Mouse (Mus musculus) myocyte (in vitro differentiated cells): ENCODE data around the gene Gm11983. TPM values are rescaled to one million over a fixed set of nuclear protein-coding genes. Genes with fewer than 3 reads are reported as not detected.
"Not testable (repeated sequence)": the region's sequence is repeated elsewhere in the genome, so short reads cannot be mapped to it uniquely, and the experiment has no call there.

Experiments
- H3K27me3 ChIP-seq: one replicate; pipeline ENCODE4 v1.6.1; 2011; ENCODE audit not compliant: control insufficient read depth, insufficient read depth, insufficient read length
- H3K36me3 ChIP-seq: one replicate; pipeline ENCODE4 v1.6.1; 2011; ENCODE audit not compliant: control insufficient read depth, insufficient read depth
- H3K4me2 ChIP-seq: one replicate; pipeline ENCODE4 v1.6.1; 2011; ENCODE audit warnings: low read depth, control low read depth
- H3K4me3 ChIP-seq: one replicate; pipeline ENCODE4 v1.5.1; 2011; ENCODE audit warnings: mild to moderate bottlenecking, control low read depth, moderate library complexity
- H3K79me2 ChIP-seq: one replicate; pipeline ENCODE4 v1.6.1; 2011; ENCODE audit not compliant: control insufficient read depth, insufficient read depth
- H3ac ChIP-seq: one replicate; pipeline ENCODE4 v1.6.1; 2011; ENCODE audit not compliant: control insufficient read depth, insufficient read length
- CEBPB ChIP-seq: IDR thresholded peaks from 2 replicates; pipeline ENCODE4 v1.6.1; 2011; ENCODE audit warnings: mild to moderate bottlenecking, moderate library complexity; ENCODE audit not compliant: poor library complexity, insufficient read depth, severe bottlenecking
- E2F4 ChIP-seq: IDR thresholded peaks from one replicate; pipeline ENCODE4 v1.6.1; 2011; ENCODE audit warnings: mild to moderate bottlenecking, control low read depth, moderate library complexity; ENCODE audit not compliant: insufficient read depth
- MAX ChIP-seq: IDR thresholded peaks from one replicate; pipeline ENCODE4 v1.6.1; 2011; ENCODE audit warnings: low read depth, mild to moderate bottlenecking, control low read depth
- MYOD1 ChIP-seq, 3 experiments: IDR thresholded peaks; one replicate each; pipeline ENCODE4 v1.6.1; 2011; ENCODE audit warnings: control low read depth in 2 of 3, low read depth in 2 of 3, mild to moderate bottlenecking in 2 of 3, moderate library complexity in 1 of 3; ENCODE audit not compliant: insufficient read length in 2 of 3, control insufficient read depth in 1 of 3
- MYOG ChIP-seq, 3 experiments: IDR thresholded peaks; one replicate each; pipeline ENCODE4 v1.6.1; 2011; ENCODE audit warnings: control low read depth in 2 of 3, low read depth in 2 of 3, mild to moderate bottlenecking in 2 of 3; ENCODE audit not compliant: insufficient read length in 2 of 3, control insufficient read depth in 1 of 3, insufficient read depth in 1 of 3
- POLR2A ChIP-seq: IDR thresholded peaks from one replicate; pipeline ENCODE4 v1.6.1; 2011; ENCODE audit warnings: low read depth, mild to moderate bottlenecking, control low read depth, moderate library complexity; ENCODE audit not compliant: insufficient read length
- POLR2AphosphoS2 ChIP-seq: IDR thresholded peaks from one replicate; pipeline ENCODE4 v1.6.1; 2011; ENCODE audit warnings: low read depth, control low read depth; ENCODE audit not compliant: insufficient read length
- REST ChIP-seq: IDR thresholded peaks from one replicate; pipeline ENCODE4 v1.6.1; 2011; ENCODE audit warnings: mild to moderate bottlenecking, control low read depth, moderate library complexity; ENCODE audit not compliant: insufficient read depth, insufficient read length
- SRF ChIP-seq: IDR thresholded peaks from one replicate; pipeline ENCODE4 v1.6.1; 2011; ENCODE audit warnings: low read depth; ENCODE audit not compliant: control insufficient read depth, insufficient read length
- TCF12 ChIP-seq: IDR thresholded peaks from one replicate; pipeline ENCODE4 v1.6.1; 2011; ENCODE audit warnings: mild to moderate bottlenecking, control low read depth; ENCODE audit not compliant: poor library complexity, insufficient read depth, severe bottlenecking
- TCF3 ChIP-seq: IDR thresholded peaks from one replicate; pipeline ENCODE4 v1.6.1; 2011; ENCODE audit warnings: low read depth, control low read depth; ENCODE audit not compliant: insufficient read length
- USF1 ChIP-seq: IDR thresholded peaks from one replicate; pipeline ENCODE4 v1.6.1; 2011; ENCODE audit warnings: low read depth, mild to moderate bottlenecking, control low read depth, moderate library complexity
- polyA plus RNA-seq: library from polyadenylated mRNA; unstranded; fragments of >200 nt; fragmentation: generic; extraction: Trizol; gene quantifications from one replicate; pipeline ENCODE4 v1.2.1, GENCODE M21; 2012; ENCODE audit warnings: missing spikeins

Gene Gm11983
- polyA plus RNA-seq, 1 experiment, result not detected

DNA sequence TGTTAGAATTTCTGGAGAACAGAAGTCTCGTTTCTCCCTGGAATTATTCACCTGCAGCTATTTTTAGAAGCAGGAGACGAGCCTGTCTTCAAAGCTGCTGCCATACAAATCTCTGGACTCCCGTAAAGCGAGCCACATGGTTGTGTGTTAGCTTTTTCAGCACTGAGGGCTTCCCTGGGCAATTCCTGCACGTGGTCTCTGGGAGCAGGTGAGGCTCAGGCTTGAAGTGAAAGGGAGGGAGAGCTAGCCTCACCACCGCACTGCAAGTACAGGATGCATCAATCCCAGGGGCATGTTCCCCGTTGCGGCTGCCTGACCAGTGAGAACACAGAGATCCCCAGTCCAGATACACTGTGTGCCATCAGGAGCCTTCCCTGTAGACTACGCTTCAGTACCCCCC lies 5.5 kb downstream of the Gm11983 start:
- no peak overlapping the region for H3K4me2 ChIP-seq
- no peak for TF ChIP-seq TCF12
- TF ChIP-seq SRF, result no peak
- TF ChIP-seq USF1, result no peak
- TF ChIP-seq TCF3, result no peak
- TF ChIP-seq CEBPB, result no peak
- TF ChIP-seq POLR2A, result no peak
- TF ChIP-seq E2F4, result no peak
- no peak for TF ChIP-seq POLR2AphosphoS2
- TF ChIP-seq MYOD1 (IDR thresholded peaks at IDR 0.05; ENCODE audit: control insufficient read depth in 1 of 3, insufficient read length in 2 of 3, low read depth in 2 of 3), result no peak
- TF ChIP-seq MYOG (IDR thresholded peaks at IDR 0.05; ENCODE audit: control insufficient read depth in 1 of 3, insufficient read depth in 1 of 3, insufficient read length in 2 of 3, low read depth in 2 of 3), result no peak
- H3K27me3 ChIP-seq, result no peaks in the 10 kb centered on the region
- H3ac ChIP-seq, result no peak overlapping the region
- no peaks in the 10 kb centered on the region for H3K79me2 ChIP-seq
- H3K4me3 ChIP-seq, result no peak overlapping the region
- no peaks in the 10 kb centered on the region for H3K36me3 ChIP-seq

GRCm38 (mm10) chr11:6828196-6828595 lies 9.3 kb downstream of the Gm11983 start:
- H3K4me3 ChIP-seq, result no peak overlapping the region
- no peak overlapping the region for H3K4me2 ChIP-seq
- TF ChIP-seq MYOG (IDR thresholded peaks at IDR 0.05; ENCODE audit: control insufficient read depth in 1 of 3, insufficient read depth in 1 of 3, insufficient read length in 2 of 3, low read depth in 2 of 3) (no peak), SRF (no peak), MAX (no peak), TCF3 (no peak), POLR2A (no peak), TCF12 (no peak), POLR2AphosphoS2 (no peak), MYOD1 (IDR thresholded peaks at IDR 0.05; ENCODE audit: control insufficient read depth in 1 of 3, insufficient read length in 2 of 3, low read depth in 2 of 3) (no peak), USF1 (no peak), REST (no peak), E2F4 (no peak), CEBPB (no peak)
- H3K36me3 ChIP-seq, result no peaks in the 10 kb centered on the region
- no peaks in the 10 kb centered on the region for H3K27me3 ChIP-seq
- H3K79me2 ChIP-seq, result no peaks in the 10 kb centered on the region
- no peak overlapping the region for H3ac ChIP-seq

DNA sequence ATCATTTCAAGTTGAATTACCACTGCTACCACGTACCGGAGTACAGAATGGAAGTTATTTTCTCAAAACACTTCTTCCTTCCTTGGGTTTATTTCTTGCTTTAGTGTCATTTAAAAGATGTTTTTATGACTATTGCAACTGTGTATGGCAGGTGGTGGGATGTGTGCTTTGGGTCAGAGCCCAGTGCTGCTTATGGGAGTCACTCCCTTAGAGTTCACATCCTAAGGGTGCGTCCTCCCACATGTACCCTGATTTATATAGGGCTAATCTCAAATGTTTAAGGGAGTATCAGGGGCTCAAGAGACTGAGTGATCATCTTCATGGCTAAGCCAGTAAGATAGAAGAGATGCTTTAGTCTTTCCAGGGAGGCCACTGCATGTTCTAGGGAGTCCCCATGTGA lies 11.3 kb downstream of the Gm11983 start:
- Histone ChIP-seq H3K4me3 (no peak overlapping the region), H3K4me2 (no peak overlapping the region), H3K79me2 (no peaks in the 10 kb centered on the region), H3K27me3 (no peaks in the 10 kb centered on the region), H3K36me3 (no peaks in the 10 kb centered on the region), H3ac (no peak overlapping the region)
- TF ChIP-seq POLR2AphosphoS2 (no peak), USF1 (no peak), MYOD1 (IDR thresholded peaks at IDR 0.05; ENCODE audit: control insufficient read depth in 1 of 3, insufficient read length in 2 of 3, low read depth in 2 of 3) (no peak), REST (no peak), CEBPB (no peak), POLR2A (no peak), TCF3 (no peak), TCF12 (no peak), SRF (no peak), MYOG (IDR thresholded peaks at IDR 0.05; ENCODE audit: control insufficient read depth in 1 of 3, insufficient read depth in 1 of 3, insufficient read length in 2 of 3, low read depth in 2 of 3) (no peak), MAX (no peak), E2F4 (no peak)

- H3K27me3 ChIP-seq, result no peaks in the 10 kb centered on the region
- TF ChIP-seq SRF, result no peak
- no peak for TF ChIP-seq CEBPB
- TF ChIP-seq REST, result no peak
- no peak for TF ChIP-seq TCF3
- no peak for TF ChIP-seq USF1
- TF ChIP-seq POLR2AphosphoS2, result no peak
- no peak for TF ChIP-seq POLR2A
- TF ChIP-seq E2F4, result no peak
- no peak for TF ChIP-seq MYOD1 (IDR thresholded peaks at IDR 0.05; ENCODE audit: control insufficient read depth in 1 of 3, insufficient read length in 2 of 3, low read depth in 2 of 3)
- TF ChIP-seq MYOG (IDR thresholded peaks at IDR 0.05; ENCODE audit: control insufficient read depth in 1 of 3, insufficient read depth in 1 of 3, insufficient read length in 2 of 3, low read depth in 2 of 3), result no peak
- no peaks in the 10 kb centered on the region for H3K36me3 ChIP-seq
- H3K4me2 ChIP-seq, result no peak overlapping the region
- H3ac ChIP-seq, result no peak overlapping the region
- H3K79me2 ChIP-seq, result no peaks in the 10 kb centered on the region
- H3K4me3 ChIP-seq, result no peak overlapping the region
Observed at GRCm38 (mm10) chr11:6823176-6823575, 14.3 kb downstream of the Gm11983 start.

DNA sequence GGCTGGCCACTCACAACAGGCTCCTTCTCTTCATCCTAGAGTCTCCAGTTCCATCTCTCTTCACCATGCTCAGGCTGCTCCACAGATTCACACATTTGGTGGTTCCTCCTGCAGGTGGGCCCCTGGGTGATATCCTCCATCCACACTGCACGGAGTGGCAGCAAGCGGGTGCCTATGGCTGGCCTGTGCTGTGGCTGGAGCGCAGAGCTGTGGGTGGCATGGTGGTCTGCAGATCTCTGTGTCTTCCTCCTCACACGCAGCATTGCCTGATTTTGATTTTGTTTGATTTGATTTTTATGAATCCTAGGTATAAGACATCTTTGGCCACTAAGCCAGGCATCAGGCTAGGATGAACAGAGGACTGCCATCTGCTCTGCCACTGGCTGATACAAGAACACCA lies 23.0 kb downstream of the Gm11983 start:
- Histone ChIP-seq H3K79me2 (no peaks in the 10 kb centered on the region), H3K27me3 (no peaks in the 10 kb centered on the region), H3ac (no peak overlapping the region), H3K36me3 (no peaks in the 10 kb centered on the region), H3K4me3 (no peak overlapping the region), H3K4me2 (no peak overlapping the region)
- TF ChIP-seq CEBPB, result no peak
- TF ChIP-seq MYOD1 (IDR thresholded peaks at IDR 0.05; ENCODE audit: control insufficient read depth in 1 of 3, insufficient read length in 2 of 3, low read depth in 2 of 3), result no peak
- TF ChIP-seq MYOG (IDR thresholded peaks at IDR 0.05; ENCODE audit: control insufficient read depth in 1 of 3, insufficient read depth in 1 of 3, insufficient read length in 2 of 3, low read depth in 2 of 3), result no peak
- TF ChIP-seq TCF12, result no peak
- TF ChIP-seq REST, result no peak
- no peak for TF ChIP-seq MAX
- TF ChIP-seq E2F4, result no peak
- no peak for TF ChIP-seq TCF3
- no peak for TF ChIP-seq USF1
- no peak for TF ChIP-seq POLR2AphosphoS2
- no peak for TF ChIP-seq POLR2A

DNA sequence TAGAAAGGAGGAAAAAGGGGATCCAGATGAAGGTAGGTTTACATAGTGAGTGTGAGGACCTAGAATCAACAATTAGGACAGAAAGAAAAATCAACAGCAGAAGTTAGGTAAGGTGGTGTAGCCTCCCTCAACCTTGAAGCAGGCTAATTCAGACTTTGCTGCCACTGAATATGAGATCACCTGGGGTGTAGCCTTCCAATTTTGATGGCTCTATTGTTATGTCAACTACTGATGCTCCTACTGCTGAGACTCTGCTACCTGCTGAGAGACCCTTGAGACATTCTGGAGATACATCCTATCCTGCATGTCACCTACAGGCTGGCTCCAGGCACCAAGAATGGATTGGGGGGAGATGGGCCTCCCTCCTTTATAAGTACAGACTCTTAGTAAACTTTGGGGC lies 34.6 kb downstream of the Gm11983 start:
- H3ac ChIP-seq, H3K4me2 ChIP-seq, H3K36me3 ChIP-seq, H3K79me2 ChIP-seq, H3K4me3 ChIP-seq, H3K27me3 ChIP-seq: not testable (repeated sequence)
